Comparison of ENCODE assay signal across 7 mouse cellular contexts in the genomic region with DNA sequence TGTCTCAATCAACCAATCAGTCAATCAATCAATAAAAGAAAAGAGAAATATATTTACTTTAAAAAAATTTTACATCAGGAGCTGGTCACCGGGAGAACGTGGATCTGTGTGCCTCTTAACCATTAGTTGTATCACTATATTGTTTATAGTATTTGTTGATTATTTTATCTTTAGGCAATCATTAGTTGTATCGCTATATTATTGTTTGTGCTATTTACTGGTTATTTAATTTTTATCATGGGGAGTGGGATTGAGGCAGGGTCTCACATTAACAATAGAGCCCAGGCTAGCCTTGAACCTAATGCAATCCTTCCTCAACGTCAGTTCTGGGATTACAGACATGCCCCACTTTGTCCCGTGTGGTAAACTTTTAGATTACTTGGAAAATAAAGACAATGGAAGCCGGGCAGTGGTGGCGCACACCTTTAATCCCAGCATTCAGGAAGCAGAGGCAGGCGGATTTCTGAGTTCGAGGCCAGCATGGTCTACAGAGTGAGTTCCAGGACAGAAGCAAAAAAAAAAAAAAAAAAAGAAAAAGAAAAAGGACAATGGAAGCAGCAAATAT. TPM values are rescaled to one million over a fixed set of nuclear protein-coding genes. Genes with fewer than 3 reads are reported as not detected.
DNase-seq lines count a peak whose midpoint lies in the region; ATAC-seq and TF ChIP-seq lines count a peak whose summit lies in the region.

No protein-coding gene starts in this region.

- ATAC-seq in forebrain, embryonic 16.5 days: no peak
- no peak for ATAC-seq in liver, embryonic 14.5 days (ENCODE audit: insufficient read depth)
- no peak for ATAC-seq in granulocyte monocyte progenitor cell, adult 5-6 weeks (replicated peaks; ENCODE audit: poor library complexity, severe bottlenecking)

- TF ChIP-seq CTCF in testis, adult 2 months (IDR thresholded peaks at IDR 0.05; ENCODE audit: control insufficient read depth, insufficient read depth, insufficient replicate concordance, low read depth, low read length): no peak
- no peak for TF ChIP-seq CTCF in liver, embryonic 14.5 days (IDR thresholded peaks at IDR 0.05; ENCODE audit: low read depth)

- peak overlapping the region; percentile 41; the same call in 1 of the 2 replicates for H3K4me3 ChIP-seq in testis, adult 2 months (ENCODE audit: control insufficient read depth, low read depth, low read length)
- H3K4me3 ChIP-seq in forebrain, embryonic 16.5 days (replicated peaks; ENCODE audit: low read length): peak overlapping the region; percentile 36
- H3K4me3 ChIP-seq in liver, embryonic 14.5 days (ENCODE audit: insufficient read depth in 1 of 2, low read depth in 2 of 2, low read length in 2 of 2): peak overlapping the region; percentile 57 to 62

- H3K27ac ChIP-seq in testis, adult 2 months (ENCODE audit: control insufficient read depth, insufficient read depth, low read depth, low read length): no peak overlapping the region
- peak overlapping the region; percentile 77 for H3K27ac ChIP-seq in forebrain, embryonic 16.5 days (ENCODE audit: low read length)
- peak overlapping the region; percentile 75 for H3K27ac ChIP-seq in liver, embryonic 14.5 days

- no peak for TF ChIP-seq POLR2A in testis, adult 2 months (IDR thresholded peaks at IDR 0.05; ENCODE audit: control insufficient read depth, low read depth, low read length)

- TF ChIP-seq EP300 in liver, embryonic 14.5 days (IDR thresholded peaks at IDR 0.05; ENCODE audit: low read depth): no peak

- DNase-seq in testis, postnatal 14 days (ENCODE audit: low spot score): no peak
- no peak for DNase-seq in liver, embryonic 14.5 days (ENCODE audit: low read depth in 3 of 3, low spot score in 3 of 3)
- DNase-seq in frontal cortex, postnatal 25 days (ENCODE audit: low spot score in 2 of 2): no peak
- DNase-seq in B cell, adult 2 months: no peak

- peak overlapping the region; percentile 49 for H3K9ac ChIP-seq in forebrain, embryonic 16.5 days (replicated peaks; ENCODE audit: low read depth, low read length)
- peak overlapping the region; percentile 75 for H3K9ac ChIP-seq in liver, embryonic 14.5 days (replicated peaks)

- no peaks in the 10 kb centered on the region for H3K27me3 ChIP-seq in testis, adult 2 months (ENCODE audit: control insufficient read depth, insufficient read depth, low read length)
- H3K27me3 ChIP-seq in forebrain, embryonic 16.5 days (replicated peaks; ENCODE audit: control insufficient read depth, insufficient read depth, low read length): no peaks in the 10 kb centered on the region
- no peaks in the 10 kb centered on the region for H3K27me3 ChIP-seq in liver, embryonic 14.5 days (ENCODE audit: control insufficient read depth, insufficient read depth, low read length)

- no peaks in the 10 kb centered on the region; the same call in 1 of the 2 replicates for H3K4me1 ChIP-seq in testis, adult 2 months (ENCODE audit: control insufficient read depth, insufficient read depth, low read length)
- peaks cover 11% of the 10 kb centered on the region for H3K4me1 ChIP-seq in forebrain, embryonic 16.5 days (replicated peaks; ENCODE audit: control insufficient read depth, insufficient read depth, low read length)
- peaks cover 21 to 23% of the 10 kb centered on the region in 2 experiments for H3K4me1 ChIP-seq in liver, embryonic 14.5 days (replicated peaks; ENCODE audit: control insufficient read depth in 2 of 2, insufficient read depth in 2 of 2, low read length in 1 of 2)

- no peaks in the 10 kb centered on the region for H3K9me3 ChIP-seq in forebrain, embryonic 16.5 days (ENCODE audit: control insufficient read depth, low read length)
- H3K9me3 ChIP-seq in liver, embryonic 14.5 days (ENCODE audit: control insufficient read depth, low read length): no peaks in the 10 kb centered on the region

- H3K36me3 ChIP-seq in testis, adult 2 months (ENCODE audit: control insufficient read depth, insufficient read depth, low read length): no peaks in the 10 kb centered on the region
- peaks cover 11% of the 10 kb centered on the region for H3K36me3 ChIP-seq in forebrain, embryonic 16.5 days (ENCODE audit: control insufficient read depth, insufficient read depth)
- H3K36me3 ChIP-seq in liver, embryonic 14.5 days (replicated peaks; ENCODE audit: control insufficient read depth, insufficient read depth, low read depth): peaks cover 34% of the 10 kb centered on the region

- WGBS in forebrain, embryonic 16.5 days: 86% methylated on average over 9 of the region's 9 CpGs
- 76% methylated on average over 9 of the region's 9 CpGs for WGBS in liver, embryonic 14.5 days (ENCODE audit: insufficient replicate concordance)

- H3K4me2 ChIP-seq in forebrain, embryonic 16.5 days (ENCODE audit: low read length): peak overlapping the region; percentile 49
- H3K4me2 ChIP-seq in liver, embryonic 14.5 days (ENCODE audit: low read depth): peak overlapping the region; percentile 94

RNA-seq across cellular contexts. Expression of gene Kpna2, which starts 0.7 kb away (rescaled TPM):
- 36.5 and 150 TPM in 2 replicates for polyA plus RNA-seq in testis, adult 2 months (2012; rRNA removed)
- polyA plus RNA-seq in forebrain, embryonic 16.5 days (2015; fragmentation: Nextera tagmentation; extraction: Ambion mirVana): 230 and 256 TPM in 2 replicates
- 133 and 158 TPM in 2 replicates for polyA plus RNA-seq in liver, embryonic 14.5 days (2012; rRNA removed)
- polyA plus RNA-seq in liver, embryonic 14.5 days (2014; fragmentation: Nextera tagmentation; extraction: Ambion mirVana): 277 and 283 TPM in 2 replicates
- 103 and 134 TPM in 2 replicates for total RNA-seq in granulocyte monocyte progenitor cell, adult 5-6 weeks (2014; fragmentation: Nextera tagmentation)
- total RNA-seq in granulocyte monocyte progenitor cell, adult 5-6 weeks (2017): 261 and 287 TPM in 2 replicates

RNA-seq across cellular contexts. Expression of gene 1810010H24Rik, which starts 25.4 kb away (rescaled TPM):
- 0.62 and 0.78 TPM in 2 replicates for polyA plus RNA-seq in testis, adult 2 months (2012; rRNA removed)
- polyA plus RNA-seq in forebrain, embryonic 16.5 days (2015; fragmentation: Nextera tagmentation; extraction: Ambion mirVana): 3.8 and 4.3 TPM in 2 replicates
- polyA plus RNA-seq in liver, embryonic 14.5 days (2012; rRNA removed): 1.8 and 1.9 TPM in 2 replicates
- polyA plus RNA-seq in liver, embryonic 14.5 days (2014; fragmentation: Nextera tagmentation; extraction: Ambion mirVana): 2.6 and 3.9 TPM in 2 replicates
- total RNA-seq in granulocyte monocyte progenitor cell, adult 5-6 weeks (2014; fragmentation: Nextera tagmentation): not detected in 2 replicates
- total RNA-seq in granulocyte monocyte progenitor cell, adult 5-6 weeks (2017): not detected in 2 replicates
